In the genomic region with DNA sequence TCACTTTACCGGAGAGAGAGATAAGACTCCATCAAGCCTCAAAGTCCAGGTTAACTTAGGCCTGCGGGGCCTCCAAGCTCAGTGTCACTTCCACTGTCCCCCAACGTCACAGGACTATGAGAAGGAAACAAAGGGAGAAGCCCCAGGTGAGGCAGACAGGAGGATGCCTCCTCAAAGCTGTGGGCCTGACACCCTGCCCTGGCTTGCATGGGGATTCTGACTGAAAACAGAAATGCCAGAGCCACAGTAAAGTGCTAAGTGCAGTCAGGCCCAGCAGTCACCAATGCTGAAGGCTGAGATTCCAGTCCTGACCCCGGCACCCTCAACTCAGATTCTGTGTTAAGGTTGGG, we compare ENCODE assay signal across 9 mouse cellular contexts. TPM values are rescaled to one million over a fixed set of nuclear protein-coding genes. Genes with fewer than 3 reads are reported as not detected.
DNase-seq lines count a peak whose midpoint lies in the region; ATAC-seq and TF ChIP-seq lines count a peak whose summit lies in the region.
"Had no signal": no experiment of that assay in that cellular context is flagged by ENCODE, and none has a peak within 500 bp of the region (broad histone marks: within the 10 kb centered on the region; RNA-seq: fewer than 3 reads in every experiment).

No protein-coding gene starts in this region.

- ATAC-seq in heart, embryonic 13.5 days (ENCODE audit: extremely low read depth, insufficient number of reproducible peaks, low FRiP score, low TSS enrichment): no peak
- ATAC-seq in midbrain, embryonic 15.5 days (replicated peaks): no peak
- ATAC-seq: forebrain, embryonic 14.5 days had no signal

- no peak for TF ChIP-seq POLR2A in embryonic fibroblast, embryonic 13.5 days (IDR thresholded peaks at IDR 0.05; ENCODE audit: low read depth, low read length)
- TF ChIP-seq POLR2A in olfactory bulb, adult 2 months (IDR thresholded peaks at IDR 0.05; ENCODE audit: insufficient read depth, low read depth, low read length): no peak

- no peak overlapping the region for H3K4me3 ChIP-seq in heart, embryonic 13.5 days
- no peak overlapping the region for H3K4me3 ChIP-seq in midbrain, embryonic 10.5 days
- no peak overlapping the region for H3K4me3 ChIP-seq in midbrain, embryonic 15.5 days
- no peak overlapping the region for H3K4me3 ChIP-seq in embryonic fibroblast, embryonic 13.5 days (ENCODE audit: insufficient read depth, low read length)
- no peak overlapping the region for H3K4me3 ChIP-seq in olfactory bulb, adult 2 months (ENCODE audit: insufficient read depth, low read depth, low read length)

- TF ChIP-seq CTCF in embryonic fibroblast, embryonic 13.5 days (IDR thresholded peaks at IDR 0.05; ENCODE audit: borderline replicate concordance, insufficient read depth, low read length): no peak
- no peak for TF ChIP-seq CTCF in olfactory bulb, adult 2 months (IDR thresholded peaks at IDR 0.05; ENCODE audit: insufficient read depth, low read depth, low read length)

- H3K9me3 ChIP-seq in heart, embryonic 13.5 days: no peaks in the 10 kb centered on the region
- no peaks in the 10 kb centered on the region for H3K9me3 ChIP-seq in midbrain, embryonic 10.5 days (replicated peaks)
- H3K9me3 ChIP-seq in midbrain, embryonic 15.5 days: no peaks in the 10 kb centered on the region

- H3K9ac ChIP-seq in heart, embryonic 13.5 days: peak overlapping the region; percentile 74
- H3K9ac ChIP-seq in midbrain, embryonic 15.5 days: no peak overlapping the region

- H3K27me3 ChIP-seq in heart, embryonic 13.5 days (replicated peaks): no peaks in the 10 kb centered on the region
- H3K27me3 ChIP-seq in midbrain, embryonic 10.5 days (ENCODE audit: low read depth, poor library complexity, severe bottlenecking): no peaks in the 10 kb centered on the region
- no peaks in the 10 kb centered on the region for H3K27me3 ChIP-seq in midbrain, embryonic 15.5 days (replicated peaks)

- H3K4me2 ChIP-seq in heart, embryonic 13.5 days: peak overlapping the region; percentile 36; the same call in 1 of the 2 replicates
- H3K4me2 ChIP-seq in midbrain, embryonic 15.5 days: no peak overlapping the region

- H3K4me1 ChIP-seq in heart, embryonic 13.5 days: peaks cover 100% of the 10 kb centered on the region
- H3K4me1 ChIP-seq in midbrain, embryonic 10.5 days: peaks cover 51% of the 10 kb centered on the region
- H3K4me1 ChIP-seq in midbrain, embryonic 15.5 days: peaks cover 14% of the 10 kb centered on the region
- peaks cover 72% of the 10 kb centered on the region for H3K4me1 ChIP-seq in embryonic fibroblast, embryonic 13.5 days (ENCODE audit: control insufficient read depth, insufficient read depth, low read length)
- peaks cover 41% of the 10 kb centered on the region for H3K4me1 ChIP-seq in olfactory bulb, adult 2 months (ENCODE audit: control insufficient read depth, insufficient read depth, low read length)

- peak overlapping the region; percentile 75 for H3K27ac ChIP-seq in heart, embryonic 13.5 days (replicated peaks)
- H3K27ac ChIP-seq in midbrain, embryonic 10.5 days (replicated peaks): 0 out of 2 replicates have a peak overlapping the region, but pooled peaks have one; percentile 1
- H3K27ac ChIP-seq in midbrain, embryonic 15.5 days: no peak overlapping the region
- H3K27ac ChIP-seq in embryonic fibroblast, embryonic 13.5 days (ENCODE audit: insufficient read depth, low read length): peak overlapping the region; percentile 86
- H3K27ac ChIP-seq in olfactory bulb, adult 2 months (ENCODE audit: insufficient read depth, low read depth, low read length): 0 out of 2 replicates have a peak overlapping the region, but pooled peaks have one; percentile 30

- intact Hi-C loops in gastrocnemius, postnatal 14 days (cut with DNase I; ENCODE audit: low total_unique reads): no loop called here

- H3K36me3 ChIP-seq in heart, embryonic 13.5 days: peaks cover 17% of the 10 kb centered on the region
- peaks cover 15% of the 10 kb centered on the region for H3K36me3 ChIP-seq in midbrain, embryonic 10.5 days
- no peaks in the 10 kb centered on the region; the same call in 1 of the 2 replicates for H3K36me3 ChIP-seq in midbrain, embryonic 15.5 days (replicated peaks)

- no peak for DNase-seq in heart, adult 11 months
- no peak for DNase-seq in midbrain, embryonic 10.5 days (ENCODE audit: low spot score)
- no peak for DNase-seq in frontal cortex, postnatal 36 days (ENCODE audit: low spot score in 2 of 2)
- no peak for DNase-seq in gastrocnemius, postnatal 14 days

- WGBS in heart, embryonic 13.5 days: 33% methylated on average over 4 of the region's 4 CpGs
- 83% methylated on average over 4 of the region's 4 CpGs for WGBS in midbrain, embryonic 10.5 days
- WGBS in midbrain, embryonic 15.5 days: 87% methylated on average over 4 of the region's 4 CpGs
- WGBS in olfactory bulb, adult 2 months: 92% methylated on average over 4 of the region's 4 CpGs

RNA-seq across cellular contexts. Expression of a gene that starts 25.4 kb away (rescaled TPM):
- 24.8 and 25.0 TPM in 2 replicates for polyA plus RNA-seq in heart, embryonic 13.5 days (2015; fragmentation: Nextera tagmentation; extraction: Ambion mirVana)
- 29.0 and 29.4 TPM in 2 replicates for polyA plus RNA-seq in midbrain, embryonic 10.5 days (2016; fragmentation: Nextera tagmentation; extraction: Ambion mirVana)
- polyA plus RNA-seq in midbrain, embryonic 15.5 days (2015; fragmentation: Nextera tagmentation; extraction: Ambion mirVana): 11.9 and 14.2 TPM in 2 replicates
- 718 and 1,071 TPM in 2 replicates for polyA plus RNA-seq in embryonic fibroblast, embryonic 13.5 days (2011; ENCODE audit: insufficient read length, low read depth, missing spikeins)
- 307 and 350 TPM in 2 replicates for polyA plus RNA-seq in olfactory bulb, adult 2 months (2012; ENCODE audit: insufficient read depth, insufficient read length, low replicate concordance, missing spikeins)
- total RNA-seq in gastrocnemius, postnatal 14 days (2021): 100 to 1,000 TPM in 1 of 2 experiments, 10 to 100 TPM in 1; 96.9 to 111 TPM

RNA-seq across cellular contexts. Expression of a gene that starts 59.8 kb away (rescaled TPM):
- 0.32 and 0.78 TPM in 2 replicates for polyA plus RNA-seq in heart, embryonic 13.5 days (2015; fragmentation: Nextera tagmentation; extraction: Ambion mirVana)
- polyA plus RNA-seq in midbrain, embryonic 10.5 days (2016; fragmentation: Nextera tagmentation; extraction: Ambion mirVana): 0.07 and 0.12 TPM in 2 replicates
- 0.18 and 0.23 TPM in 2 replicates for polyA plus RNA-seq in midbrain, embryonic 15.5 days (2015; fragmentation: Nextera tagmentation; extraction: Ambion mirVana)
- polyA plus RNA-seq in embryonic fibroblast, embryonic 13.5 days (2011; ENCODE audit: insufficient read length, low read depth, missing spikeins): 0.58 and 2.6 TPM in 2 replicates
- polyA plus RNA-seq in olfactory bulb, adult 2 months (2012; ENCODE audit: insufficient read depth, insufficient read length, low replicate concordance, missing spikeins): not detected in 2 replicates
- total RNA-seq in gastrocnemius, postnatal 14 days (2021): not detected

Comparison
In these comparisons a context has a peak if more than half of its experiments do, and no peak if none do; other contexts are left out.
1. RNA of a gene that starts 25.4 kb away (polyA plus RNA-seq): 718 to 1,071 TPM in embryonic fibroblast, embryonic 13.5 days and 307 to 350 TPM in olfactory bulb, adult 2 months; 29.0 to 29.4 TPM in midbrain, embryonic 10.5 days, 24.8 to 25.0 TPM in heart, embryonic 13.5 days and 11.9 to 14.2 TPM in midbrain, embryonic 15.5 days; every median in the first group is over 10 times any median in the second.